In the genomic region with DNA sequence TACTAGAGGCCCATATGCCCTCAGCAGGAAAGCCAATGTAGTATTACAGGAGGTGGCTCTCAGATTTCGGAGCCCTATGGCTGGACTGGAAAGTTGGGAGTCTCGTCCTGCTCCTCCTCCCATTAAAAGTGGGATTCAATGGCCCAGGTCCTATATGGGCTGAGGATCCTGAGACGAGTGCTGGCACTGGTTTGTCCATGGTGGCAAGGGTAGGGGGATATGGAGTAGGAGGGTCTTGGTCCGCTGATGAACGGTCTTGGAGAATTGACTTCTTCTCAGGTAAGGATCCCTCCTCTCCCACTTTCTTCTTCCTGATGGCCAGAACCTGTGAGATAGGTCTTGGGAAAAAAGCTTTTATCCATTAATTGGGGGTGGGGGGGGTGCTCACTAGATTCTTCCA, we compare ENCODE assay signal across 16 mouse cellular contexts.
"Had no signal": no experiment of that assay in that cellular context is flagged by ENCODE, and none has a peak within 500 bp of the region (broad histone marks: within the 10 kb centered on the region; RNA-seq: fewer than 3 reads in every experiment).

No protein-coding gene starts in this region.

- H3K4me3 ChIP-seq: neural tube, embryonic 13.5 days; neural tube, embryonic 15.5 days; stomach, embryonic 15.5 days had no signal

- H3K4me1 ChIP-seq: neural tube, embryonic 13.5 days; neural tube, embryonic 15.5 days; stomach, embryonic 15.5 days had no signal

- H3K4me2 ChIP-seq: neural tube, embryonic 13.5 days; neural tube, embryonic 15.5 days; stomach, embryonic 15.5 days had no signal

- H3K9me3 ChIP-seq: neural tube, embryonic 13.5 days; neural tube, embryonic 15.5 days; stomach, embryonic 15.5 days had no signal

- H3K9ac ChIP-seq: neural tube, embryonic 13.5 days; neural tube, embryonic 15.5 days; stomach, embryonic 15.5 days had no signal

- DNase-seq: retina, postnatal 1 day; right cerebral cortex, adult 18-20 months; right cerebral cortex, postnatal 14 days; right cerebral cortex, postnatal 25 days; right cerebral cortex, postnatal 4 days; spleen, adult 18-20 months; thymus, adult 18-20 months; thymus, adult 2 months; thymus, postnatal 14 days; thymus, postnatal 25 days; thymus, postnatal 36 days; thymus, postnatal 4 days had no signal

- H3K27ac ChIP-seq: neural tube, embryonic 13.5 days; neural tube, embryonic 15.5 days; stomach, embryonic 15.5 days; stomach, postnatal 0 days had no signal

- H3K36me3 ChIP-seq: neural tube, embryonic 13.5 days; neural tube, embryonic 15.5 days; stomach, embryonic 15.5 days had no signal

- H3K27me3 ChIP-seq: neural tube, embryonic 13.5 days; neural tube, embryonic 15.5 days; stomach, embryonic 15.5 days had no signal
